Mouse (Mus musculus): ENCODE measurements around the gene Spryd4.
"Not testable (repeated sequence)": the region's sequence is repeated elsewhere in the genome, so short reads cannot be mapped to it uniquely, and the experiment has no call there.

The Spryd4 gene

DNA sequence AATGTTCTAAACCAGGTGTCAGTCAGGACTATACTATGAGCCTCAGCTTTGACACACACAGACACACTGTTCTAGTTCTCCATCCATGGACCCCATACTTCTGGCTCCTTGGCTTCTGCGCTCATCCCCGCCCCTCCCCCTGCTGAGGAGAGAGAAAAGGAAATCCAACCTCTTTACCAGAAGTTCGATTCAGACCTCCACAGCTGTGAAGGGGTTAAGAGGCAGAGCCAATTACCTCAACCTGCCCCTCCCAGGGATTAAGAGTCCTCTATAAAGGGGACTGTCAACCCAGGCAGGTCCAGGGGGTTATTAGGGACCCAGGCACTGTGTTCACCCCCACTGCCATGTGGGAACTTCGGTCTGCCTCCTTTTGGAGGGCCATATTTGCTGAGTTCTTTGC, 13.9 kb upstream of the Spryd4 start, which contains the start of gene Mip:
Gene Mip (plus strand): TSS at position 301 of the 400 bp plus-strand sequence.
- no peak for DNase-seq (ENCODE audit: low read depth)

DNA sequence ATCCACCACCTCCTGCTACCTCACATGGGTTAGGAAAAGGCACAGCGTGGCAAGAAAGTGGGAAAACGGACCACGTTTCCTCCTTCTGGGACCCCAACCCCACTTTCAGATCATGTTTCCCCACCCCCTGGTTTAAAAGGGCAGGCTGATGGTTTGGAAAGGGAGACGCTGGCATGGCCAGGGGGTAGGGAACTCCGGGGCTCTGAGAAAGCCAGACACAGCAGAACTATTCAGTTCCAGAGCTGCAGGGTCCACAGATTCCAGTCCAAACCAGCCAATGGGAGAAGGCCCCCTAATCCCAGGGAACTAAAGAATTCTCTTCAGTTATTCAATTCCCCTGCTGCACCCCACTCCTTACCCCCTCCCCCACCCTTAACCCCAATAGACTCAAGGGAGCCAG, 13.5 kb upstream of the Spryd4 start:
- DNase-seq (ENCODE audit: low read depth) = no peak

DNA sequence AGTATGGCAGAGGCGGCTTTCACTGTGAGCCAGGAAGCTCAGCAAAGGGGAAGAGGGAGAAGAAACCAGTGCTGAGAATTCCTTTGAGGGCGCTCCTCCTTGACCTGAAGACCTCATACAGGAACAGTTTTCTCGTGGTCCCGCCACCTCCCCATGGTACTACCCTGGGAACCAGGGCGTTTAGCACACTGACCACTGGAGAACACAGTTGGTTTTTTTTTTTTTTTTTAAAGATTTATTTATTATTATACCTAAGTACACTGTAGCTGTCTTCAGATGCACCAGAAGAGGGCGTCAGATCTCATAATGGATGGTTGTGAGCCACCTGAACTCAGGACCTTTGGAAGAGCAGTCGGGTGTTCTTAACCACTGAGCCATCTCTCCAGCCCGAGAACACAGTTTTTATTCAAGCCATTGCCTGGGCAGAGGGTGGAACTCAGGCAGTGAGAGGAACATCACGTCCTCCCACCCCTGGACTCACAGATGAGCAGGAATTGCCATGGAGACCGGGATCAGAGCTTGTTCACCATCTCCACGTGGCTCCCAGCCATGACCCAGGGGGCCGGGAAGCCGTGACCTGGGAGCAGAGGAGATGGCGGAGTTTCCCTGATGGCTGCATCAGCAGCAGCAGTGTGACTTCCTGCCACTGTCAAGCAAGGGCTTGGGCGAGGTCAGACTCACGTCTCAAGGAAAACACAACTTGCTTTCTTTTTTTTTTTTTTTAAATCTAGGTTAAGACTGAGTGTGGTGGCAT, 10.1 kb upstream of the Spryd4 start:
- DNase-seq (ENCODE audit: low read depth) = peak; percentile 26

DNA sequence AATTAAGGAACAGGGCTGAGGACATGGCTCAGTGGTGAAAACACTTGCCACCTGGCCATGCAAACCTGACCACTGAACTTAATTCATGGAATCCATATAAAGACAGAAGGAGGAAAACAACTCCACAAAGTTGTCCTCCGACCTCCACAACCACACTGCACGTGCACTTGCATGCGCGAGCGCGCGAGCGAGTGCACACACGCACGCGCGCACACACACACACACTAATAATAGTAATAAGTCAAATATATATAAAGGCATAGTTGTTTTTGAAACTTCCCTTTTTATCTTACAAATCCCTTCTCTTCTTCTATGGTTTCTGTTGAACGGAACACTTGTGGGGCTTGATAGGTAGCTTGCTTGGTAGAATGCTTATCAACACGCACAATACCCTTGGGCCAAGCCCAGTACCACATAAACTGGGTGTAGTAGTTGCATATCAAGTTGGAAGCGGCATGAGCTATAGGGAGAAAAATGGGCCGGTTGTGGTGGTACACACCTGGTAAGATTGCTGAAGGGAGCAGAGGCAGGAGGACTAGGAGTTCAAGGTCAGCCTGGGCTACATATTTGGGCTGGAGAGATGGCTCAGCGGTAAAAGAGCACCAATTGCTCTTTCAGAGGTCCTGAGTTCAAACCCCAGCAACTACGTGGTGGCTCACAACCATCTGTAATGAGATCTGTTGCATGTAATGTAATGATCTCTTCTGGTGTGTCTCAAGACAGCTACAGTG, 6.9 kb upstream of the Spryd4 start:
- no peak for DNase-seq (ENCODE audit: low read depth)

DNA sequence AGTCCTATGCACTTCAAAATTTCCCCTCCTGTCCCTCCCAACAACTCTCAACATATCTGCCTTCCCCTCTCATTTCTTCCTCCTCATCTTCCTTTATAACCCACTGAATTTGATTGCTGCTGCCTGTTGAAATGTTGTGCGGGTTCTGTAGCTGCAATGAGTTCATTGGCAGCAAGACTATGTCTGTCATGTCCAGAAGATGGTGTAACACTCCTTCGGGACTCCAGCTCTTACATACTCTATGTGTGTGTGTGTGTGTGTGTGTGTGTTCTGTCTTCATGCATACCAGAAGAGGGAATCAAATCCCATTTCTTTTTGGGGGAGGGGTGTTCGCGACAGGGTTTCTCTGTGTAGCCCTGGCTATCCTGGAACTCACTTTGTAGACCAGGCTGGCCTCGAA, 3.4 kb upstream of the Spryd4 start:
- DNase-seq (ENCODE audit: low read depth) = peak; percentile 61

DNA sequence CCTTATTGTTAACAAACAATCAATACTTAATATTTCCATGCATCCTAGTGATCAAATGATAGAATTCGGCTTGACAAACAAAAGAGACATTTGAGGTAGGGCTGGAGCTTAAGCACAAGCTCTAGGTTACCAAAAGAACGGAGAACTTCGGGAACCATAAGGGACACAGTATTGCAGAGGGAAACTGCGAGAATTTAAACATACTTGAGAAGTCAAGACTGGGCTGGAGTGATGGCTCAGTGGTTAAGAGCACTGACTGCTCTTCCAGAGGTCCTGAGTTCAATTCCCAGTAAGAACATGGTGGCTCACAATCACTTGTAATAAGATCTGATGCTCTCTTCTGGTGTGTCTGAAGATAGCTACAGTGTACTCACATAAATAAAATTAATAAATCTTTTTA, 2.5 kb upstream of the Spryd4 start:
- not testable (repeated sequence) for DNase-seq (ENCODE audit: low read depth)

DNA sequence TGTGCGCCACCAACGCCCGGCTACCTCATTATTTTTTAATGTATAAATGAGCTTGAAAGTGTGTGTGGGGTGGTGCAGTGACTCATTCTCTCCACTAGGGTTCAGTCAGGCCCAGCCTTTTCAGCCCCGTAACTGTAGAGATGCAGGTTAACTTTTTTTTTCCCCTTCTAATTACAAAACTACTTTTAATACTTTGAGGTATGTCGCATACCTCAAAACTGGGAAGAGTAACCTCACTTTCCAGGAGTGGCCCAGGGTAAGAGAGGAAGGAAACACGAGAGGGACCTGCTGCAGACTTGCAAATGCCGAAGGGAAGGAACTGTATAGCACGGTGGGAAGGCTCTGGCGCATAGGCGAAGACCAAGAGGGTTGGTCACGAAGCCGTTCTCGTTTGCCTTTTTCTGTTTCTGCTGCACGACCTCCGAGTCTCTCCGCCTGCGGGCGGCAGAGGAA, 1.3 kb upstream of the Spryd4 start:
- peak; percentile 90 for DNase-seq (ENCODE audit: low read depth)

DNA sequence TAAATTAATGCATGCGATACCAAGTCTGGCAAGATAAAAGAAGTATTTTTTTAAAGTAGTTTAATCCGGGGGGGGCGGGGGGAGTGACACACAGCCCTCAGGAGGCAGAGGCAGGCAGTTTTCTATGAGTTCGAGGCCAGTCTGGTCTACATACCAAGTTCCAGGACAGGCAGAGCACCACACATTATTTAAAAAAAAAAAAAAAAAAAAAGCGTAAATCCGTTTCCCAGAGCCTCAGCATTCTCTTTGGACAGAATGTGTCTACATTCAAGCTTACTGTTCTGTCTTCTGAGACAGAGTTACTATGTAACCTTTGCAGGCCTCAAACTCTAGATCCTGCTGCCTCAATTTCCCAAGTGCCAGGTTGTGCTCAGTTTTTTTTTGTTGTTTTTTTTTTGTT, 541 bp upstream of the Spryd4 start:
- no peak for DNase-seq (ENCODE audit: low read depth)

DNA sequence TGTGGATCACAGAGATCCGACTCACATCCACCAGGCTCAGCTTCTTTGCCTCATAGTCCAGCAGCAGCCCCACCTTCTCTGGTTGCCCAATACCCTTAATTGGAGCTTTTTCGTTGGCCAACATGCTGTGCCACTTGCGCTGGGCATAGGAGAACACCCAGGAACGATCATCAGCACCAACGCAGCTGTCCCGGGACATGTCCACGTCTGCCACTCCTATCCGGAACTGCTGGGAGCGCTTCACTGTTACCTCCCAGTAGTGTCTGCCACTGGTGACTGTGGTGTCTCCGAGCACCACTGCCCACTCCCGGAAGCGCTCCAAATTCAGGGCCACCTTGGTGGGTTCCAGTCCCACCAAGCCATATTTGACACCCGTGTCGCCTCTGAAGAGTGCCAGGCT, 653 bp downstream of the Spryd4 start:
- peak; percentile 49 for DNase-seq (ENCODE audit: low read depth)

DNA sequence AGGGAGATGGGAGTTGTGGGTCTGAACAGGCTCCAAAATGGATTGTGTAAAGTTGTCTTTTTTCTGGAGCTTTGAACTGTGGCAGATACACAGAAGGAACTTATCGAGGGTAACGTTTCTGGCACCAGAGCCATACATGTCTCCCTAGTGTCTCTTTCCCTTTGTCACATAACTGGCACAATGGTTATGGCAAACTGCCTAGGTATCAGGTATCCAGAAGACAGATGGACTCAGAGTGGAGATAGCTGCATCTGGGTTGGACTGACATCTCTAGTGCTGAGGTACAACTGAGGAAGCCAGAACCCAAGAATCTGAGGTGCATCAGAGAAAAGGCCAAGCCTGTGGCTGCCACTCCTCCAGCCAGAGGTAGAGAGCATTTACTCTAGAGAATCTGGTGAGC, 1.5 kb downstream of the Spryd4 start:
- no peak for DNase-seq (ENCODE audit: low read depth)

DNA sequence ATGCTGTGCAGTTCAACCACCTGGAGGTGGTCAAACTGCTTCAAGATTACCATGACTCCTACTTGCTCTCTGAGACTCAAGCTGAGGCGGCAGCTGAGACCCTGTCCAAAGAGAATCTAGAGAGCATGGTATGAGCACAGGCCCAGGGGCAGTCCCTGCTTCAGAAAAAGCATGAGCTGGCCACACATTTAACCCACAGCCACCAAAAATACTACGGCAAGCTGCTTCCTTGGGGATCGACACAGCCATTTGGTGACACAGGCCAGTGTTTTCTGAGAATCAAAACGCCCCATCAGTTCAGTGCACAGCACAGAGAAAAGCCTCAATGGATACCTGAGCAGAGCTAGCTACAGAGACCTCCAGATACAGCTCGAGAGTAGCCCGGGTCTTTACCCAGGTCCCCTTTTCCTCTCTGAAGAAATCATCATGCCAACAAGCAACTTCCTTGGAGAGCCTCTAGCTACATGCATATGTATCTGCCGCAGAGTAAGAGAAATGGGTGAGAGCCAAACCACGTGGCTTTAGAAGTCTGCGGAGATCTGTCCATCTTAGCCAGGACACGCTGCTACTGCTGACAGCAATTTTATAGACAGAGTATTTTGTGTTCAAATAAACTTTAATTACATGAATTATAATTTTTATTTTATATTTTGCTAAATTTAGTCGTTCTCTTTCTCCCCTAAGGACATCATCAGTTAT, 2.1 kb downstream of the Spryd4 start:
- DNase-seq (ENCODE audit: low read depth) = no peak

DNA sequence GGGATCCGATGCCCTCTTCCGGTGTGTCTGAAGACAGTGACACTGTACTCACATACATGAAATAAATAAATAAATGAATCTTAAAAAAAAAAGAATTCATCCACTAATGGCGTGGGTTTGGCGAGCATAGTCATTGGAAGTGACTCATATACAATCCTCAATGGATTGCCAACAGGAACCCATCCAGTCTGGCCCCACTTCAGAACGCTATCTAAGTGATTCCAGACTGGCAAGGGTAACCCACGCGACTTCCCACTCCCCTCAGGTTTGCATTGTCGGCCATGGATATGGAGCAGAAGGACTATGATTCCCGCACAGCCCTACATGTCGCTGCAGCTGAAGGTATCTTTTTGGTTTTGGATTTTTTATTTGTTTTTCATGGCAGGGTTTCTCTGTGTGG, 3.3 kb downstream of the Spryd4 start:
- DNase-seq (ENCODE audit: low read depth) = no peak

DNA sequence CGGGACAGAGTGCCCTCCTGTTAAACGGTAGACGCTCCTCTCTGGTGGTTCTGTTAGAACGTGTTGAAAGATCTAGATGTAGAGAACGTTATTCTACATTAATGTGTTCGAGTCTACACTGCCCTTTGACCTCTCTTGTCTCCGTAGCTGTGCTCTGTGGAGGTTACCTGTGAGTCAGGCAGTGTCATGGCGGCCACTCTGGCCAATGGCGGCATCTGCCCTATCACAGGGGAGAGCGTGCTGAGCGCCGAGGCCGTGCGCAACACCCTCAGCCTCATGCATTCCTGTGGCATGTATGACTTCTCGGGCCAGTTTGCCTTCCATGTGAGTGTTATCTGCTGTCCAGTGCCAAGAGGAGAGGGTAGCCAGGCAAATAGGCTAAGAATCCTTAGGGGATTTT, 6.7 kb downstream of the Spryd4 start:
- no peak for DNase-seq (ENCODE audit: low read depth)

DNA sequence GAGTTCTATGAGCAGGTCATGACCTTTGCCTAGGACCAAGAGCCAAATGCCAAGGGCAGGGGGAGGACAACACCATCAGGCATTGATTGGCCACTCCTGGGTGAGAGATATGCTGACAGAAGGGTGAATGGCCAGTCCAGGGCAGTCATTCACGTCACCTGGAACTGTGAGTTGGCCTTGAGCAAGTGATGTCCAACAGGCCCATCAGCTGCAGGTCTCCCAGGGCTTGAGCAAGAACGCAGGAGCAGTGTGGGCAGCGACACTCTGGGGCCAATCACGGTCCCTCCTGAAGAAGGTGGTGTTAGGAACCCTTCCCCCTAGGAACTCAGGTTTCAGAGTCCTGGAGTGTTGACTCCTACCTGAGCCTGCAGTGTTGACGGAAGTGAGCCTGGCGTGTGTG, 9.8 kb downstream of the Spryd4 start:
- DNase-seq (ENCODE audit: low read depth) = no peak

DNA sequence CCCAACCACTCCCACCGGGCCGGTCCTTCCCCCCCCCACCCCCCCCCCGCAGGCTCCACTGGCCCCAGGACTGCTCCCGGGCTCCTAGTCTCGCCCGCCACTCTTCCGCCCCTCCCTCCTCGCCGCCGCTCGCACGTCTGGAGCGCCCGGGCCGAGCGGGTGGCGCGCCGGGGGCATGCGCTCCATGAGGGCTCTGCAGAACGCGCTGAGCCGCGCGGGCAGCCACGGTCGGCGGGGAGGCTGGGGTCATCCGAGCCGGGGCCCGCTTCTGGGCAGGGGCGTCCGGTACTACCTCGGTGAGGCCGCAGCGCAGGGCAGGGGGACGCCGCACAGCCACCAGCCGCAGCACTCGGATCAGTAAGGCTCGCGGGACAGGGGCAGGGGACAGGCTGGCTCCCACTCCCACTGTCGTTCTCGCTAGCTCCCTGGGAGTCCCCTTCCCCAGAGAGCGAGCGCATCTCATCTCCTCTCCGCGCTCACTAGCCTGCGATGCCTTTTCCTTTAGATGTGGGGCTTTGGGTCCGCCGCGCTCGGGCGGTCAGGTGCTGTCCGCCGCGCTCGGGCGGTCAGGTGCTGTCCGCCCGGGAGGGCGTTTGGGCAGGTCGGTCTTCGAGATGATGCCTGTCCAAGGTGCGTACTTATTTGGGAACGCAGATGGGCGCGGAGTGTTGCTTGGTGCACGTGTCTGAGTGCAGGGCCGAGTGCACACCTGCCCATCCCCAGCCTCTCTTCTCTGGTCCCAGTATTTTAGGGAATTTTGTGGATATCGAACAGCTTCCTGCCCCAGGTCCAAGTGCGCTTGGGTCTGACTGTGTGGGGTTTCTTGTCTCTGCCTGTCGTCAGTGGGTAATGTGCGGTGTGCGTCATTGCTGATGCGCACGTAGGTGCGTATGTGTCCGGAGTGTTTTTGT, 16.8 kb downstream of the Spryd4 start:
- no peak for DNase-seq (ENCODE audit: low read depth)

DNA sequence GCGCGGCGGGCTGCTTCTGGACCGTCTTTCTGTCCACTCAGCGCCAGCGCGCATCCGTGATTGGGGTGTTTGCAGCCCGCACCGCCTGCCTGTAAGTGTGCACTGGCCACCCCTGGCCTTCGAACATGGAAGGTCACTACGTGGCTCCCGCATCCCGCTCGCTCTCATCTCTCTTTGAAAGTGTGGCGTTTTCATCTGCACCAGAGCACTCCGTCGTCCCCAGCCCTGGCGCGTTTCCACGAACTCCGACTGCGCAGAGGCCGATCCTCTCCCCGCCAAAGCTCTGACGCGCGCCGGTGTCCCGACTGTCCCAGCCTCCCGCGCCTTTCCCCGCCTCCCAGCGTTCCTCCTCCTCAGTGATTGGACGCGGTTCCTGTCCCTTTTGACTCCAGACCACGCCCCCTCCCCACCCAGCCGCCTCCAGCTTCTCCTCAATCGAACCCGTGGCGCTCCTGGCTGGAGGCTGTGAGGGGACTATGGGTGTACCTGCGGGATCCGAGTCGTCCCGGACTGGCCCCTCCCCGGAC, 17.5 kb downstream of the Spryd4 start, which contains the start of gene Gls2:
Gene Gls2 (plus strand): TSS at position 434 of the 527 bp plus-strand sequence.
- DNase-seq (ENCODE audit: low read depth) = peak; percentile 97

DNA sequence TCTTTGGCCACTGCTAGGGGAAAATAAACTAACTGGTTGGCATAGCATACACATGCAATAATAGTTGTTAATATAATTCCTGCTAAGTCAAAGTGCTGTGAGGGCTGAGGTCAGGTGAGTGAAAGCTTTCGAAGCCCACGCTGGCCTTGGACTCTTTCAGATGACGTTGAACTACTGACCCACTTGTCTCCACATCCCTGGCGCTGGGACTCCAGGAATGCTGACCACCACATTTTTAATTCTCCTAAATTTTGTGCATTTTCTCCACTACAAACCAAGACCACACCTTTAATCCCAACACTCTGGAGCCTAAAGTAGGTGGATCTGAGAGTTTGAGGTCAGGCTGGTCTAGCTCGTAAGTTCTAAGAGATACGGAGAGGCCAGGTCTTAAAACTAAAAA, 18.5 kb downstream of the Spryd4 start:
- DNase-seq (ENCODE audit: low read depth) = no peak

DNA sequence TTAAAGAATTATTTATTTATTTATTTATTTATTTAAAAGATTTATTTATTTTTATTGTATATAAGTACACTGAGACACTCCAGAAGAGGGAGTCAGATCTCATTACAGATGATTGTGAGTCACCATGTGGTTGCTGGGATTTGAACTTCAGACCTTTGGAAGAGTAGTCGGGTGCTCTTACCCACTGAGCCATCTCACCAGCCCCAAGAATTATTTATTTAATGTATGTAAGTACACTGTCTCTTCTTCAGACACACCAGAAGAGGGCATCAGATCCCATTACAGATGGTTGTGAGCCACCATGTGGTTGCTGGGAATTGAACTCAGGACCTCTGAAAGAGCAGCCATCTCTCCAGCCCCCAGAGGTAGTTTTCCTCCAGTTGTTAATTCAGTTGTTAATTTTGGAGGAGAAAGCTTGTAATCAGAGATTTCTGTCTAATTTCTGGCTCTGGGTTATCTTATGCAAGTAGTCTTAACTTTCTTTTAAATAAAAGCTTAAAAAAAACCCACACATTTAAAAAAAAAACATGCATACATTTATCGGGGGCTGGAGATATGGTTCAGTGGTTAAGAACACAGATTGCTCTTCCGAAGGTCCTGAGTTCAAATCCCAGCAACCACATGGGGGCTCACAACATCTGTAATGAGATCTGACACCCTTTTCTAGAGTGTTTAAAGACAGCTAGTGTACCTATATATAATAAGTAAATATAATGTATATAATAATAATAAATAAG, 19.4 kb downstream of the Spryd4 start:
- not testable (repeated sequence) for DNase-seq (ENCODE audit: low read depth)

DNA sequence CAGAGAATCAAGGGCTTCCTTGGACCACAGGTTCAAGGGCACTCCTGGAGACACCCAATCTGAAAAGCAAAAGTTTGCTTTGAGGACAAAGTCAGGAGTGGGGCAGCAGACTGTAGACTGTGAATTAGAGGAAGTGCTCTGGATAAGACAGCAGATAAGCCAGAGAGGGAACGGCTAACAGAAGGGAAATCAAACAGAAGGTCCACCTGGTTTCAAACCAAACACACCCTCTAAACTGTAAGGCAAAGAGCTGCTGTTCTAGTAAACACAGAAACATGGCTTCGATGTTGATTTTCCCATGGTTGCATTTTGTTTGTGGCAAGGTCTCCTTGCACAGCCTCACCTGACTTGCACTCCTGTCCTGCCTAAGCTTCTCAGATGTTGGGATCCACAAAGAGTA, 20.1 kb downstream of the Spryd4 start:
- peak; percentile 24 for DNase-seq (ENCODE audit: low read depth)

DNA sequence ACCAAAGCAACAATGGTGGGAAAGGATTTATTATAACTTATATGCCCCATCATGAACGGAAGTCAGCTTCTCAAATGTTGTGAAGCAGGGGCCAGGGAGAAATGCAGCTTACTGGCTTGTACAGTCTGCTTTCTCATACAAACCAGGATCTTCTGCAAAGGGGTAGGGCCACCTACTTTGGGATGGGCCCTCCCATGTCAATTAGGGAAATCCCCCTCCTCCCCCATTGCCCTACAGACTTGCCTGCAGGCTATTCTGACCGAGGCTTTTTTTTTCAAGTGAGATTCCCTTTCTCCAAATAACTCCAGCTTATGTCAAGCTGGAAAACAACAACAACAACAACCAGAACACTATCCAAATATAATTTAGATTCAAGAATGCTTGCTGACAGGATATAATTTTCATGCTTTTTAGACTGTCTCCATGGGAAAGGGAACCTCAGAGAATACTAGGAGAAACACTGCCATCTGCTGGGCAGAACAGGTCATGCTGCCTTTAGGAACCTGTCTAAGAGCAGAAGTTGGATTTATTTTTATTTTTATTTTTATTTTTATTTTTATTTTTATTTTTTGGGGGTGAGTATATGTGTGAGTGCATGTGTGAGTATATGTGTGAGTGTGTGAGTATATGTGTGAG, 23.2 kb downstream of the Spryd4 start:
- peak; percentile 87 for DNase-seq (ENCODE audit: low read depth)

Data from 416B (cell line).